Mouse (Mus musculus) c-Kit-positive CD71-positive TER-119-positive erythroid progenitor cells, embryonic 14.5 days (primary cell): ENCODE data around the gene Sfxn5.

Experiments used
- DNase-seq: peaks from one replicate; pipeline ENCODE4 v3.0.0-alpha.2; 2013; ENCODE audit warnings: low spot score

Gene Sfxn5

GRCm38 (mm10) chr6:85334251-85334650, 1.0 kb upstream of the Sfxn5 start:
- no peak for DNase-seq

- DNase-seq = no peak
Observed at GRCm38 (mm10) chr6:85333732-85334131, 510 bp upstream of the Sfxn5 start.

GRCm38 (mm10) chr6:85332351-85332999, 747 bp downstream of the Sfxn5 start:
- DNase-seq = no peak

GRCm38 (mm10) chr6:85331736-85332135, 1.5 kb downstream of the Sfxn5 start:
- no peak for DNase-seq

- DNase-seq = peak; percentile 18
Observed at GRCm38 (mm10) chr6:85331221-85331735, 1.9 kb downstream of the Sfxn5 start.

GRCm38 (mm10) chr6:85329666-85330185, 3.5 kb downstream of the Sfxn5 start:
- no peak for DNase-seq

GRCm38 (mm10) chr6:85326564-85326963, 6.7 kb downstream of the Sfxn5 start:
- DNase-seq = no peak

GRCm38 (mm10) chr6:85325109-85325508, 8.1 kb downstream of the Sfxn5 start:
- DNase-seq = no peak

GRCm38 (mm10) chr6:85320445-85320866, 12.8 kb downstream of the Sfxn5 start:
- DNase-seq = no peak

GRCm38 (mm10) chr6:85316211-85316610, 17.0 kb downstream of the Sfxn5 start:
- no peak for DNase-seq

- DNase-seq = no peak
Observed at GRCm38 (mm10) chr6:85314064-85314798, 19.0 kb downstream of the Sfxn5 start.

- no peak for DNase-seq
Observed at GRCm38 (mm10) chr6:85307894-85308293, 25.3 kb downstream of the Sfxn5 start.

- DNase-seq = no peak
Observed at GRCm38 (mm10) chr6:85306375-85306774, 26.8 kb downstream of the Sfxn5 start.

- DNase-seq = no peak
Observed at GRCm38 (mm10) chr6:85305826-85306225, 27.4 kb downstream of the Sfxn5 start.

GRCm38 (mm10) chr6:85304966-85305365, 28.3 kb downstream of the Sfxn5 start:
- no peak for DNase-seq

GRCm38 (mm10) chr6:85302326-85303055, 30.7 kb downstream of the Sfxn5 start:
- no peak for DNase-seq

- DNase-seq = no peak
Observed at GRCm38 (mm10) chr6:85295384-85296167, 37.6 kb downstream of the Sfxn5 start.

GRCm38 (mm10) chr6:85294004-85294379, 39.2 kb downstream of the Sfxn5 start:
- no peak for DNase-seq

GRCm38 (mm10) chr6:85293255-85294003, 39.8 kb downstream of the Sfxn5 start:
- no peak for DNase-seq

- no peak for DNase-seq
Observed at GRCm38 (mm10) chr6:85290869-85291824, 42.1 kb downstream of the Sfxn5 start.
